Mouse (Mus musculus) gastrocnemius, postnatal 14 days (tissue): ENCODE measurements at regions not wholly inside any gene's neighbourhood (a gene's known extent, or its start where the extent isn't known, plus 50 kb on each side); places are given as distances from the start of the nearest gene placed in this dataset.

Experiments used
- DNase-seq: peaks from one replicate; pipeline ENCODE4 v3.0.0; 2021; ENCODE audit warnings: mixed read lengths
- intact Hi-C: fragments of 180-260 bp; cut with DNase I; formaldehyde crosslinking; loops from one replicate; pipeline ENCODE4 v1.15.1; 2025; ENCODE audit warnings: low total_unique reads

DNA sequence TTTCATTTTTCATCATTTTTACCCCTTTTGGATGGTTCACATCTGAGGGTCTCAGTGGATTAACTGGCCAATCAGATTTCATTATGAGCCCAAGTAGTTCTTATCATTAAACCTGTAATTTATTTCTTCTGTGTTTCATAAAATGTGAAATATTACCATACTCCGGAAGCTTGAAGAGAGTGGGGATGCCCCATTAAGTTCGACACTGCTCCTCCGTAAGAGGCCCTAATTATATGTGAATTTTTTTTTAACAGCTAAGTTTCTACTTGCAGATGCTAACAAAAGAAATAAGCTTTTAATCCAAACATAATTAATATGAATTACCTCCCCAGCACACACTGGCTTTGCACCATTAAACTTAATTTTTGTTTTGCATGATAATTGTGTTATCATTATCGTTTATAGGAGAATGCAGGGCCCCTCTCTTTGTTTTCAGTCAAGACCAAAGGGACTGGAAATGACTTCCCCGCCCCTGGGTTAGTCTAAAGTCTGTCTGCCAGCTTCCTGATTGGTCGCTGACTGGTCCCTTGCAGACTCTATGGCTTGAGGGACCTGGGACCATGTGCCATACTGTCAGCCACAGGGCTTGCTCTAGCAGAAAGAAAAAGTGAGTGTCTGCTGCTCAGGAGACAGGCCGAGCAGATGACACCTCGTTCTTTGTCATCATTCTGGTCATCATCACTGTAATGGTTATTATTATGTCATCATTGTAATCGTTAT, 270.9 kb upstream of the Zfp703 start:
- no peak for DNase-seq
- intact Hi-C loops = no loop called here

DNA sequence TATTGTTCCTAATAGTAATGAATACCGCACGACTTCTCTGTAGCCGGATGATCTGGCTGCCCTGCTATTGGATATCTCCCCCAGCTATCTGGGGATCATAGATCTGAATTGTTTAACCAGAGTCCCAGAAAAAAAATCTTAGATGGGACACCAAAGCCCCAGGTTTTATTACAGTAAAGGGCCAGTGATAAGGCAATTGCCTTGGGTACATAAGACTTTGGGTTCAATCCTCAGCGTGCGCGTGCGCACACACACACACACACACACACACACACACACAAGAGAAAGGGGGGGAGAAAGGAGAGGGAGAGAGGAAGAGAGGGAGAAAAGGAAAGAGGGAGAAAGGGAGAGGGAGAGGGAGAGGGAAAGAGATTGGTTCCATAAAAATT, 270.4 kb upstream of the Zfp703 start:
- no peak for DNase-seq
- intact Hi-C loops = no loop called here

DNA sequence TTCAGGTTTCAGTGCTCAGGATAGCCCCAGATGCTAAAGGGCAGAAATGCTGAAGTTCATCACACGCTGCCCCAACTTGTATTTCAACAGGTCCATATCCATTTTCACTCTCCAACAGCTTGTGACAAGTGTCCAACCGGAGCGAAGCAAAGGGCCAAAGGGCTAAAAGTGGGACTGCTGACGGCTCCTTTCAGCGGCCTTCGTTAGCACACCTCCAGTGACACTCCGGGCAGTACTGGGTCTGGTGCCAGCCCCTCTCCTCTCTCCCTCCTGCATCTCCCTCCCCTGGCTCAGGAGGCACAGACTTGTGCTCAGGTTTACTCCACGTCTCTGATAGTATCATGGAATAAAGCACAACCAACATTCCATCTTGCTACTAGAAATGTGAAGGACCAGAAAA, 263.3 kb upstream of the Zfp703 start:
- intact Hi-C loops = no loop called here
- peak; percentile 61 for DNase-seq

DNA sequence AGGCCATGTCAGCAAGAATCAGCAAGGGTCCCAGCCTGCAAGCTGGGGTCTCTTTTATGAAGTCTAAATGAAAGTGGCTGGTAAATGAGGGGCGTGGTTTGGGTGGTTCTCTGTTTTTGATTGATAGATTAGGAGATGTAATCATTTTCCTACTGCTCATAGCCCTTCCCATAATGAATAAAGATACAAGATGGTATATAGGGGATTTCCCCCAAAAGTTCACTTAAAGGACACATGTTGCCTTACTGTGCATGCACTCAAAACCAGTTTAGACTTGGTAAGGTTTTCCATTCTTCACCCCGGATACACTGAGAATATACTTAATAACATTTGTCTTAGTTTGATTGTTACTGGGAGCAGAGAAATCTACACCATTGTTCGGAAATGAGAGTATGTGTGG, 262.4 kb upstream of the Zfp703 start:
- DNase-seq = no peak
- intact Hi-C loops = no loop called here

DNA sequence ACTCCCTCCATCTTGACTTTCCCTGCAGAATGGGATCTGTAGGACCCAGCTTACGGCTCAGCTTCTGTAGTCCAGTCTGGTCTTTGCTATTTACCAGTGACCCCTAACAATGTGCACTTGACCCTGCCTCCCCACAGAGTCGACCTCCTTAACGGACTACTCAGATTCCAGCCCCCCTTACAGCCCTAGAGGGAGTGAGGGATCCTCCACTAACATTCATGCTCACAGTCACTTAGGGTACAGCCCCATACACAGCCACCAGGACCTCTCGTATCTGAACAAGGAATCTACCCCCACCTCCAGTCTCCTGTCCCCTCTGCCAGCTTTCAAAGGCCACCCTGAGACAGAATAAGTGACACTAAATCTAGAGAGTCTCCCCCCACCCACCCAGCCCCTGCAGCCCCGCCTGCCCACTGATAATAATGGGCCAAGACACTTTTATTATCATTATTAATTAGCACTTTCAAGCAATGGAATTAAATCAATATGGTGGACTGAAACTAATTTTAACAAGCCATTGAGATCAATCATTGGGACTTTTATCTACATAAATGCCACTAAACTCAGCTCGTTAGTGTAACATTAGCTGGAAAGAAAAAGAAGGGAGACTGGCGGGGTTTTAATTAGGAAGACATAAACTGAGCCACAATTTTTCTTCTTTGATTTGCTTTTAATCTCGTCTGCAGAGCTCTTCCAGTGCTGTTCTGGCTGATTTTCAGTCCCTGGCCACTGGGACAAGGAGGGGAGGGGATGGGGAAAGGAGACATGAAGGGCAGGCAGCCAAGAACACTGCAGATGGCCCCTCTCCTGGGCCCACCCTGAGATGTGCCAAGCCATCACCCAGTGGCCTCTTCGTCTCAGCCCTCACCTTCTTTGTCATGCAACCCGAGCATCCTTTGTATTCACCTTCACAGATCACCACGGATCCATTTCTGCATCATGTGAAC, 258.4 kb upstream of the Zfp703 start:
- intact Hi-C loops = no loop called here
- DNase-seq = no peak

DNA sequence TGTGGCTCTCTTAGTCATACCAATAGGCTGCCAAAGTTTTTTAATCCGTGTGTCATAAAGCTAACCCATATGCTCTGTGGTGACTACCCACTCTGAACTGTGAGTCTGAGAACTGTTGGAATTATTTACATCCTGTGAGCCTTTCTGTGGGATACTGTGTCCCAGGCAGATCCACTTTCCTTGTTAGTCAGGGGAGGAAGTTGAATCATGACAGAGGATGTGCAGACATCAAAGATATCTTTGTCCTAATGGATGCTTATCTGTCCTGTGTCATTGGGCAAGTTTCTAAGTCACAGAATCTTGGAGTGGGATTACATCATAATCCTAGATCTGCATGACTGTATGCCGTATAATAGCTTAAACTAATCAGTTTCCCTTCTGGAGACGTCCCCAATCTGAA, 254.4 kb upstream of the Zfp703 start:
- intact Hi-C loops = no loop called here
- no peak for DNase-seq

DNA sequence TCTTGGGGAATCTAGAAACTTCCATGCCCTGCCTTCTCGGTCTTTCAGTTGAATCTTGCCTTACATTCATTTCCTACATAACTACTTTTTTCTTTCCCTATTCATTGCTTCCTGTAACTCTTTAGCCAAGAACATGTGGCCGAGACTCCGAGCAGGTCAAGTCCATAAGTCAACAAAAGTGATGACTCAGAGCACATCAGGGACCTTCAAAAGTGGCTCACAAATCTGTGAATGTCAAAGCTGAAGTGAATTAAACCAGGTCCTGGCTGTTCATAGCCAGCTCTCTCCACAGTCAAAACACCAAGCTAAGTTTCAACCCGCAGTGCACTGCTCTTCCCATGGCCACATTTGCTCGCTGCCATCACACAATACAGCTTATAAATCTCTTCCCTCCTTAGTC, 252.5 kb upstream of the Zfp703 start:
- no peak for DNase-seq
- intact Hi-C loops = no loop called here

DNA sequence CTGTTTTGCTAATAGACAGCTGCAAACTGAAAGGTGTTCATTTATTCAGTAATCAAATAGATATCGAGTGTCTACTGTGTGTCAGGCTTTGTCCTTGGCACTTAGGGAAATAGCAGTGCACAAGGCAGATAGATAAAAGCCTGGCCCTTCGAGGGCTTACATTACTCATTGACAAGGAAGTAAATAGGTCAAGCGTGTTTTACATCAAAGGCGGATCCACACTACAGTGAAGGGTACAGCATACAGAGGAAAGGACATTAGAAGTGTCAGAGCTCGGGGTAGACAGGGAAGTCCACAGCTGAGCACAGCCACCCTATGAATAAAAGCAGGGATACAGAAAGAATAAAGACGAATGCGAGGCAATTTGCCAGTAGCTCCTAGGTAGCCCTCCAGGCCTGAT, 251.6 kb upstream of the Zfp703 start:
- intact Hi-C loops = no loop called here

DNA sequence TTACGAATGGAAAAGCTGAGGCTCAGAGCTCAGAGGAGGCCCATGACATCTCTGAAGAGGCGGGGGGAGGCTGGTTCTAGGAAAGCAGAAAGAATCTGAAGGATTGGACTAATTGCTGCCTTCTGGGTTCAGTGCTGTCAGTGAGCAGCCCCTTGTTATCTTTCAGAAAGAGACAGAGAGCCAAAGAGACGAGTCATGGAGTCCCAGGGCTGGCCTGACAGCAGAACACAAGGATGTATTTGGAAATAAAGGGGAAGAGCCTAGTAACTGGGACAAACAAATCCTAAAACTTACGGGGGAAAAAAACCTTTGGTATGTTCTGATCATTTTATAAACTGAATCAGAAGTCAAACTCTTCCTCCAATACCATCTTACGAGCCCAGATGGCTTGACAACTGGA, 247.8 kb upstream of the Zfp703 start:
- intact Hi-C loops = no loop called here
- DNase-seq = no peak

More for the DNA sequence above, 251.6 kb upstream of the Zfp703 start:
- DNase-seq = no peak

DNA sequence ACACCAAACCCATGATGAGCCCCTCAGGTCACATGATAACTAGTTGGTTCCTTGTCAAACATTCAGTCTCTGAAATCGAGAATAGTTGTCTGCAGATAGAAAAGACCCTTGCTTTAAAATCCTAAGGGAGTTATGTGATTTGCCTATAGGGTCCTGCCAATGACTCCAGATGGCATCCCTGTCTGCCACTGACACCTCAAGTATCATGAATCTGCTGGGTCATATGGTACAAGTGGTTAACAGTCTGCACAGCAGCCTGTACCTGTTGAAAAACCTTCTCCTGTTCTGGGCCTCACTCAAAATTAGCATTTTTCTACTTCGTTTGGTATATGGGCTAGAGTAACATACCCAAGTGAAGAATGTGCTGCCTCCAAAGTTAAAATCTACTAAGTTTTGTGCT, 246.0 kb upstream of the Zfp703 start:
- no peak for DNase-seq
- intact Hi-C loops = no loop called here

DNA sequence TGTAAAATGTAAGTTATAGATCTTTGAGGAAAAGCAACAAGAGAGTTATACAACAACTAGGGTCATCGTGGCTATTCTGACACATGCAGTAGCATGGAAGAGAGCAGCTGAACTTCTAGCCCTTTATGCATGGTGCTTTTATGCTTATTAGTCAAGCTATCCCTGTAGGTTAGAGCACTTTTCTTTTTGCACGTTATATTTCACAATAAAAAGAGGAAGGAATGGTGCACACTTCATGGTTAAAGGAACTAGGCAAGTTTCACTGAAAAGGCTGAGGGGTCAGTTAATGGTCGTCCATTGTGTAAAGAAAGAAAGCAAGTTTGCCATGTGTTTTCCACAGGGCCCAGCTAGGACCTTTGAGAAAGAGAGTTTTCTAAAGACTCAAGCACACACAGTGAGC, 232.7 kb upstream of the Zfp703 start:
- no peak for DNase-seq

DNA sequence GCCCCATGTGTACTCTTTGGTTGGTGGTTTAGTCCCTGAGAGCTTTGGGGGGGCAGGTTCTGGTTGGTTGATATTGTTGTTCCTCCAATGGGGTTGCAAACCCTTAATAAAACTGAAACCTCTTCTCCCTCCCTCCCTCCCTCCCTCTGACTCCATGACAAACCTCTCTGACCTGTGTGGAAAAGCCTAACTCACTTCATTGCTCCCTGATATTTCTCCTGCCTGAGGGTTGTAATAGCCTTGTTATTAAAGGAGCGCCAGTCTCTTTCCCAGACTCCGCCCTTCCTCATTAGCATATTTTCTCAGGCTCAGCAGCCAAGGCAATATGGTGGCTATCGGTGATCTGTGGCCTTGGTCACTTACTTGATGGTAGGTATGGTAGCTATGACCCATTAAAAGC, 230.3 kb upstream of the Zfp703 start:
- no peak for DNase-seq
- intact Hi-C loops = no loop called here

More for the DNA sequence above, 232.7 kb upstream of the Zfp703 start:
- intact Hi-C loops = no loop called here

DNA sequence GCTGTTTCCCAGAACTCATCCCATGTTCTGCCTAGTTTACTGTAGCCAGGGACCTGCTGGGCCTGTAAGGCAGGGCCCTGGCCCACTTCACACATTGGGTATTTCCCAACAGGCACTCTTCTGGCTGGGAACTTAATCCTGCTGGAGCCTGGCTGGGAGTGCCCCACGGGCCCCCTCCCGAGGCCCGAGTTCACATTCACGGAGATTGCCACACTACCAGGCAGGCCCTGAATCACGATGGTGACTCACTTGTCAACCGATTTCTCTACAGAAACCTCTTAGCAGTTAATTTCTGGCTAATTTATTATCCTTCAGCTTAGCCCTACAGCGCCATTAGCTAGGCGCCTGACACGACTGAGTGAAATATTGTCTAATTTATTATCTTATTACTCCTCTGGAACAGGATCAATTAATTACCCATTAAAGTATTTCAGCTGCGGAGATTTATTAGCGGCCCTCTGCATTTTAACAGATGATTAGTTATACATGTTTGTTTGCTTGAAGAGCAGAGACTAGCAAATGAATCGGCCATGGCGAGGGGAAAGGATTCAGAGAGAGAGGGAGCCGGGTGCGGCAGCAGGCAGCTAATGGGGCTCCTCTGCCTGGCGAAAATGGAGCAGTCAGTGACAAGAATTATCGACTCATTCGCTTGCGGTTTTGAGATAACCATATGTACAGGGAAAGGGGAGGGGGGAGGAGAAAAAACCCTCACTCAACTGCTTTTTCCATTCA, 229.7 kb upstream of the Zfp703 start:
- peak; percentile 55 for DNase-seq
- intact Hi-C loops = no loop called here

DNA sequence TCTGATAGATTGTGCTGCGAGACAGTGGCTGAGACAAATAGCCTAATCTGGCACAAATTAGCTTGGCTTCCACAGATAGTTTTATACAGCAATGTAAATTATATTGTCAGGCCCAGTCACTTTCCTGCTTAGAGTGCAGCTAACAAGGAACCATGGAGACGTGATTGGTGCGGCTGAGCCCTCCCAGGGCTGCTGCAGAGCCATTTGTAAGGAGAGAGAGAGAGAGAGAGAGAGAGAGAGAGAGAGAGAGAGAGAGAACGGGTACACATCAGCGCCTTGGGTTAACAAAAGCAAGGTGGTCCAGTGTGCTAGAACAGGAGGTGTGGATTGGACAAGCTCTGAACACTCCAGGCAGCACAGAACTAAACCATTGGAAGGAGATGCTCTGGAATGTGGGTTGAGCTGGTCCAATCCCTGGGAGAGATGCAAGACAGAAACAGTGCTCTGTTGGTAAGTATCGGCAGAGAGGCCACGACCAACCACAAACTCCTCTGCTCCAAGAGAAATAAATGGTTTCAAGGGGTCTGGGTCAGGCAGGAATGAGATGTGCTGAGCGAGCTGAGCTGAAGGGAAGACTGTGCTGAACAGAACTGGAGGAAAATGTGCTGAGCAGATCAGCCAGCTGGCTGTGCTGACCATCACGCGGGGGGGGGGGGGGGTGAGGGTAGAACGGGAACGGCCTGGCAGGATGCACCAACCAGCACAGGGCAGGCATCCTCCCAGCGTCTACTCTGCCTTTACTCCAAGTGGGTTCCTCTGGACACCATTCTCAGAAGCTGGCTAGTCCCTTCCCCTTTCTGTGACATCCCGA, 228.8 kb upstream of the Zfp703 start:
- peak; percentile 13 for DNase-seq
- intact Hi-C loops = no loop called here

DNA sequence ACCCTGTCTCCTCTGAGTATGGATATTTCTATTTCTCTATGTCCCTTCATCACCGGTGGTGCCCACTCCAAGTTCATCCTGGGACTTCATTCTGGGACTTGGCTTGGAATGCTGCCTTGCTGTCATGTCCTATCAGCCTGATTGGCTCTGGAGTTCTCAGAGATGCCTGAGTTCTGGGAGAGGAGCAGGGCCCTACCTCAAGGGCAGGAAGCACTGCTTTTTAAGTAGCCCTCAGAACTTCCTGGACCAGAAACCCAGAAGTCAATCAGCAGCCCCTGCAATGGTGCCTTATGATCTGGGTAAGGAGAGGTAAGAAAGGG, 228.2 kb upstream of the Zfp703 start:
- intact Hi-C loops = no loop called here
- DNase-seq = no peak

DNA sequence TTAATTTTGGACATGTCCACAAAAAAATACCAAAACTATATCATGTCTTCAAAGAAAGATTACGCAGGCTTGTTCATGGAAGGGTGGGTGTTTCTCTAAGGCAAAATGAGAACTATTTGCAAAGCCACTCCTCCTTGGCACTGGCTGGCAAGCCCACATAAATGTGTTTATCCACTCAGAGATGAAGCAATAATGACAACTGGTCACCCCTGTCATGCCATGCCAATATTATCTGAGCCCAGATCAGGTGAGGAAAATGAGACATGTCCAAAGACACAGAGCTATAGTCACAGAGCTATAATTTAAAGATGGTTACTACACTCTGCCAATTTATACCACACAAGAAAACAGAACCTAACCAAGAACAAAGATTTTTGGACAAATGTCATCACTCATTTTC, 227.0 kb upstream of the Zfp703 start:
- DNase-seq = no peak
- intact Hi-C loops = no loop called here

DNA sequence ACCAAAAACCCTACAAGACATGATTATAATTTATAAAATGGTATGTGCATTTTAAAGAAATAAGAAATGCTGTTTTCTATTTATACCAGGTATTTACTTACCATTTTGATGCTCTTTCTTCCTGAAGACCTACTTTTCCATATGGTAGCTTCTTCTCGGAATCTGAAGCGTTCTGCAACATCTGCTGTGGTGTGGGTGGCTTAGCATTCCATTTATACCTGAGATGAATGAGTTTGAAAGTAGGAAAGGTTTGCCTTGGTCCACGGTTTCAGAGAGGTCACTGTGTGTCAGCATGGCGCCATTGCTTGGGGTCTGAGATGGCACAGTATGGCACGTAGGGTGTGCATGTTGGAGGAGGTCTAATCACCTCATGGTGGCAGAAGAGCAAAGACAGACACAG, 225.5 kb upstream of the Zfp703 start:
- intact Hi-C loops = no loop called here
- no peak for DNase-seq

DNA sequence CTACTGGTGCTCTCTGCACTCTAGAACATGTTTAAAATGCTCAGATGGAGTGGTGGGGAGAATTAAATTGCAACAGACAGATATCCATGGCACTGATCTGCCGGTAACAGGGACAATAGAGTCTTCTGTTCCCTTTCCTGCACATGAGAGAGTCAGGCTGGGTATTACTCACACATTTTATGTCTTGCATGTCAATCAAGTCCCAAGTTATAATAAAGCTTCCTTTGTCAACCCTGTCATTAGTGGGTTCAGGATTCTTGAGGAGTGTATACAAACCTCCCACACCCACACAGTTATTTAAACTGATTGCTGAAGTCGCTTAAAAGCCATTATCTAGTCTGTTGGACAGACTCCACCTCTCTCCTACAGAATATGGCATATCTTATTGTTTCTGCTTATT, 220.7 kb upstream of the Zfp703 start:
- intact Hi-C loops = no loop called here

DNA sequence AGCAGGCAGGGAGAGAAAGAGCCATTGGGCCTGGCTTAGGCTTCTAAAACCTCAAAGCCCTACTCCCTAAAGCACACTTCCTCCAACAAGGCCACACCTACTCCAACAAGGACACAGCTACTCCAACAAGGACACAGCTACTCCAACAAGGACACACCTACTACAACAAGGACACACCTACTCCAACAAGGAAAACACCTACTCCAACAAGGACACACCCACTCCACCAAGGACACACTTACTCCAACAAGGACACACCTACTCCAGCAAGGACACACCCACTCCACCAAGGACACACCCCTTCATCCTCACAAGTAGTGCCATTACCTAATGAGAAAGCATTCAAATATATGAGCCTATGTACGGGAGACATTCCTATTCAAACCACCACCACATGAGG, 216.4 kb upstream of the Zfp703 start:
- intact Hi-C loops = no loop called here
- no peak for DNase-seq

More for the DNA sequence above, 220.7 kb upstream of the Zfp703 start:
- no peak for DNase-seq
